Mouse (Mus musculus) megakaryocyte progenitor cell, adult 5-6 weeks (primary cell): ENCODE results near the gene Zic5. TPM values are rescaled to one million over a fixed set of nuclear protein-coding genes. Genes with fewer than 3 reads are reported as not detected.

ENCODE experiments used
- ATAC-seq: replicated peaks from 2 replicates; pipeline ENCODE4 v1.8.0; 2016; ENCODE audit warnings: mild to moderate bottlenecking, moderate TSS enrichment, inconsistent platforms; ENCODE audit not compliant: poor library complexity
- total RNA-seq, 2 experiments: library from RNA; stranded (forward) in 1 of 2; stranded (reverse) in 1 of 2; fragments of 157-497, 149-512 nt in 1 of 2; fragments of 200-1000 nt in 1 of 2; gene quantifications; 2 replicates each; pipeline versions ENCODE4 v1.2.3 to v1.2.4; 2015 to 2017

Zic5 gene
- not detected in 2 replicates for total RNA-seq (2015)
- total RNA-seq (2017): not detected in 2 replicates

- ATAC-seq: peak; percentile 23; the same call in 1 of the 2 replicates
Measured at GRCm38 (mm10) chr14:122464763-122465741, at the start of gene Zic5. Zic5 (minus strand) TSS chr14:122465677.

GRCm38 (mm10) chr14:122513511-122514036 lies 48.1 kb upstream of the Zic5 start:
- no peak for ATAC-seq

GRCm38 (mm10) chr14:122511519-122511918 lies 46.0 kb upstream of the Zic5 start:
- no peak for ATAC-seq

GRCm38 (mm10) chr14:122509058-122509457 lies 43.6 kb upstream of the Zic5 start:
- ATAC-seq: peak; percentile 66; the same call in 1 of the 2 replicates

- no peak for ATAC-seq
Measured at GRCm38 (mm10) chr14:122492015-122492414, 26.5 kb upstream of the Zic5 start.

GRCm38 (mm10) chr14:122491521-122491920 lies 26.0 kb upstream of the Zic5 start:
- ATAC-seq: no peak

GRCm38 (mm10) chr14:122490441-122491328 lies 25.2 kb upstream of the Zic5 start, which contains the start of gene Gm10837:
Gm10837 (plus strand) TSS chr14:122490586.
- ATAC-seq: peak; percentile 47

- no peak for ATAC-seq
Measured at GRCm38 (mm10) chr14:122489686-122490414, 24.4 kb upstream of the Zic5 start.

GRCm38 (mm10) chr14:122489041-122489440 lies 23.6 kb upstream of the Zic5 start:
- no peak for ATAC-seq

GRCm38 (mm10) chr14:122487366-122487765 lies 21.9 kb upstream of the Zic5 start:
- ATAC-seq: no peak

GRCm38 (mm10) chr14:122486611-122487010 lies 21.1 kb upstream of the Zic5 start:
- ATAC-seq: no peak

GRCm38 (mm10) chr14:122485635-122486181 lies 20.2 kb upstream of the Zic5 start:
- ATAC-seq: peak; percentile 36; the same call in 1 of the 2 replicates

- no peak for ATAC-seq
Measured at GRCm38 (mm10) chr14:122484844-122485551, 19.5 kb upstream of the Zic5 start.

- ATAC-seq: no peak
Measured at GRCm38 (mm10) chr14:122484458-122484843, 19.0 kb upstream of the Zic5 start.

- 0 out of 2 replicates have a peak, but pooled peaks have one; percentile 5 for ATAC-seq
Measured at GRCm38 (mm10) chr14:122483556-122484421, 18.3 kb upstream of the Zic5 start.

GRCm38 (mm10) chr14:122483024-122483385 lies 17.5 kb upstream of the Zic5 start:
- no peak for ATAC-seq

- ATAC-seq: no peak
Measured at GRCm38 (mm10) chr14:122482081-122483023, 16.9 kb upstream of the Zic5 start.
